Mouse (Mus musculus) kidney, embryonic 15.5 days (tissue): ENCODE measurements around the gene Mmp23. TPM values are rescaled to one million over a fixed set of nuclear protein-coding genes. Genes with fewer than 3 reads are reported as not detected.
"Not testable (repeated sequence)": the region's sequence is repeated elsewhere in the genome, so short reads cannot be mapped to it uniquely, and the experiment has no call there.

Source experiments
- ATAC-seq: fragments of 200-750 bp; cut with Nextera tagmentation; replicated peaks from 2 replicates; pipeline ENCODE4 v1.8.0; 2017; ENCODE audit warnings: moderate TSS enrichment; ENCODE audit not compliant: low FRiP score
- H3K27ac ChIP-seq: fragments of 300-500 bp; sonication (generic); 2 replicates; pipeline ENCODE4 v1.5.1; 2015; ENCODE audit warnings: mild to moderate bottlenecking, inconsistent platforms
- H3K27me3 ChIP-seq: fragments of 300-500 bp; sonication (generic); 2 replicates; pipeline ENCODE4 v1.6.1; 2015; ENCODE audit warnings: inconsistent platforms
- H3K36me3 ChIP-seq: fragments of 300-500 bp; sonication (generic); 2 replicates; pipeline ENCODE4 v1.6.1; 2015; ENCODE audit warnings: inconsistent platforms
- H3K4me1 ChIP-seq: fragments of 300-500 bp; sonication (generic); 2 replicates; pipeline ENCODE4 v1.6.1; 2015; ENCODE audit warnings: inconsistent platforms
- H3K4me2 ChIP-seq: fragments of 300-500 bp; sonication (generic); 2 replicates; pipeline ENCODE4 v1.6.1; 2015; ENCODE audit warnings: moderate library complexity, mild to moderate bottlenecking, inconsistent platforms
- H3K4me3 ChIP-seq: fragments of 300-500 bp; sonication (generic); replicated peaks from 2 replicates; pipeline ENCODE4 v1.5.1; 2015; ENCODE audit warnings: mild to moderate bottlenecking, inconsistent platforms
- H3K9ac ChIP-seq: fragments of 300-500 bp; sonication (generic); 2 replicates; pipeline ENCODE4 v1.6.1; 2015; ENCODE audit warnings: mild to moderate bottlenecking, inconsistent platforms
- H3K9me3 ChIP-seq: fragments of 300-500 bp; sonication (generic); replicated peaks from 2 replicates; pipeline ENCODE4 v1.6.1; 2016; ENCODE audit warnings: inconsistent platforms
- WGBS: fragments of 180-500 bp; shearing (Covaris S2); methylation state at CpG from one replicate; pipeline ENCODE4 v1.1.7; 2015; ENCODE audit warnings: mixed read lengths; 5-methylcytosine and 5-hydroxymethylcytosine counted together
- polyA plus RNA-seq: library from polyadenylated mRNA; unstranded; fragments of >200 nt; fragmentation: Nextera tagmentation; extraction: Ambion mirVana; gene quantifications from 2 replicates; pipeline ENCODE4 v1.2.1, GENCODE M21; 2015

Mmp23 gene
- 51.7 and 68.7 TPM in 2 replicates for polyA plus RNA-seq

GRCm38 (mm10) chr4:155653086-155653450, at the start of gene Mmp23:
TSS of gene Mmp23 (minus strand) at chr4:155653384.
- peaks cover 51% of the 10 kb centered on the region for H3K27me3 ChIP-seq
- no peaks in the 10 kb centered on the region for H3K9me3 ChIP-seq
- H3K27ac ChIP-seq, result peak within 1 kb of the TSS; percentile 85
- peak within 1 kb of the TSS; percentile 83 for H3K4me2 ChIP-seq
- peaks cover 52% of the 10 kb centered on the region for H3K36me3 ChIP-seq
- 1% methylated on average over 33 of the region's 33 CpGs for WGBS
- H3K4me1 ChIP-seq, result peaks cover 49% of the 10 kb centered on the region
- ATAC-seq, result peak; percentile 69
- peak within 1 kb of the TSS; percentile 59 for H3K9ac ChIP-seq
- H3K4me3 ChIP-seq, result peak within 1 kb of the TSS; percentile 53

GRCm38 (mm10) chr4:155700425-155700824, 47.2 kb upstream of the Mmp23 start:
- Histone ChIP-seq H3K27me3 (peaks cover 4% of the 10 kb centered on the region; the same call in 1 of the 2 replicates), H3K4me1 (peaks cover 18% of the 10 kb centered on the region), H3K4me3 (no peak overlapping the region), H3K36me3 (no peaks in the 10 kb centered on the region), H3K4me2 (no peak overlapping the region), H3K27ac (no peak overlapping the region), H3K9ac (no peak overlapping the region), H3K9me3 (no peaks in the 10 kb centered on the region)
- no peak for ATAC-seq

GRCm38 (mm10) chr4:155696261-155697255, 43.4 kb upstream of the Mmp23 start:
- ATAC-seq, result no peak
- no peaks in the 10 kb centered on the region for H3K36me3 ChIP-seq
- peaks cover 13% of the 10 kb centered on the region for H3K27me3 ChIP-seq
- no peaks in the 10 kb centered on the region for H3K9me3 ChIP-seq
- no peak overlapping the region for H3K27ac ChIP-seq
- 73% methylated on average over 16 of the region's 16 CpGs for WGBS
- no peak overlapping the region for H3K4me3 ChIP-seq
- 0 out of 2 replicates have a peak overlapping the region, but pooled peaks have one; percentile 99 for H3K4me2 ChIP-seq
- H3K9ac ChIP-seq, result no peak overlapping the region
- H3K4me1 ChIP-seq, result peaks cover 28% of the 10 kb centered on the region

- H3K9me3 ChIP-seq, result no peaks in the 10 kb centered on the region
- H3K4me1 ChIP-seq, result peaks cover 28% of the 10 kb centered on the region
- H3K4me2 ChIP-seq, result peak overlapping the region; percentile 99
- peak overlapping the region; percentile 62 for H3K4me3 ChIP-seq
- H3K27me3 ChIP-seq, result peaks cover 13% of the 10 kb centered on the region
- WGBS, result 84% methylated on average over 4 of the region's 4 CpGs
- no peak for ATAC-seq
- no peak overlapping the region for H3K27ac ChIP-seq
- H3K36me3 ChIP-seq, result no peaks in the 10 kb centered on the region
- H3K9ac ChIP-seq, result peak overlapping the region; percentile 68; the same call in 1 of the 2 replicates
These were observed 42.4 kb upstream of the Mmp23 start for GRCm38 (mm10) chr4:155695531-155696062.

GRCm38 (mm10) chr4:155694482-155695401, 41.6 kb upstream of the Mmp23 start:
- H3K9me3 ChIP-seq, result no peaks in the 10 kb centered on the region
- ATAC-seq, result peak; percentile 64
- WGBS, result under 1% methylated on average over 88 of the region's 92 CpGs

GRCm38 (mm10) chr4:155694111-155694481, 40.9 kb upstream of the Mmp23 start, which contains the start of gene Fndc10:
TSS of gene Fndc10 (plus strand) at chr4:155694342.
- peak within 1 kb of the TSS; percentile 99 for H3K4me2 ChIP-seq
- peaks cover 13% of the 10 kb centered on the region for H3K27me3 ChIP-seq
- H3K4me3 ChIP-seq, result peak within 1 kb of the TSS; percentile 62
- WGBS, result under 1% methylated on average over 47 of the region's 47 CpGs
- peak within 1 kb of the TSS; percentile 41; the same call in 1 of the 2 replicates for H3K27ac ChIP-seq
- peak; percentile 89 for ATAC-seq
- H3K9me3 ChIP-seq, result no peaks in the 10 kb centered on the region
- H3K9ac ChIP-seq, result peak within 1 kb of the TSS; percentile 68
- no peaks in the 10 kb centered on the region for H3K36me3 ChIP-seq
- peaks cover 28% of the 10 kb centered on the region for H3K4me1 ChIP-seq

More at GRCm38 (mm10) chr4:155694482-155695401, 41.6 kb upstream of the Mmp23 start:
- H3K27me3 ChIP-seq, result peaks cover 13% of the 10 kb centered on the region
- peak overlapping the region; percentile 99 for H3K4me2 ChIP-seq
- peaks cover 28% of the 10 kb centered on the region for H3K4me1 ChIP-seq
- peak overlapping the region; percentile 62 for H3K4me3 ChIP-seq
- peak overlapping the region; percentile 68 for H3K9ac ChIP-seq
- no peaks in the 10 kb centered on the region for H3K36me3 ChIP-seq
- peak overlapping the region; percentile 41; the same call in 1 of the 2 replicates for H3K27ac ChIP-seq

- no peaks in the 10 kb centered on the region for H3K36me3 ChIP-seq
- H3K27me3 ChIP-seq, result peaks cover 13% of the 10 kb centered on the region
- no peak overlapping the region for H3K4me2 ChIP-seq
- H3K9me3 ChIP-seq, result no peaks in the 10 kb centered on the region
- peaks cover 28% of the 10 kb centered on the region for H3K4me1 ChIP-seq
- H3K27ac ChIP-seq, result no peak overlapping the region
- H3K4me3 ChIP-seq, result no peak overlapping the region
- WGBS, result 91% methylated on average over 3 of the region's 3 CpGs
- ATAC-seq, result no peak
- no peak overlapping the region for H3K9ac ChIP-seq
These were observed 39.2 kb upstream of the Mmp23 start for GRCm38 (mm10) chr4:155692421-155692820.

- 85% methylated on average over 12 of the region's 12 CpGs for WGBS
These were observed 37.6 kb upstream of the Mmp23 start for GRCm38 (mm10) chr4:155690571-155691375.

GRCm38 (mm10) chr4:155687764-155688163, 34.6 kb upstream of the Mmp23 start:
- not testable (repeated sequence) for H3K4me3 ChIP-seq, H3K27ac ChIP-seq, H3K4me1 ChIP-seq, H3K27me3 ChIP-seq, H3K9me3 ChIP-seq, H3K9ac ChIP-seq, H3K36me3 ChIP-seq, H3K4me2 ChIP-seq, ATAC-seq
- WGBS, result 75% methylated on average over 4 of the region's 4 CpGs

More at GRCm38 (mm10) chr4:155690571-155691375, 37.6 kb upstream of the Mmp23 start:
- H3K27me3 ChIP-seq, result peaks cover 12% of the 10 kb centered on the region
- no peak for ATAC-seq
- no peaks in the 10 kb centered on the region for H3K9me3 ChIP-seq
- no peak overlapping the region for H3K27ac ChIP-seq
- no peak overlapping the region for H3K9ac ChIP-seq
- H3K4me2 ChIP-seq, result no peak overlapping the region
- H3K4me1 ChIP-seq, result peaks cover 17% of the 10 kb centered on the region
- H3K36me3 ChIP-seq, result no peaks in the 10 kb centered on the region
- H3K4me3 ChIP-seq, result no peak overlapping the region

GRCm38 (mm10) chr4:155683670-155684277, 30.6 kb upstream of the Mmp23 start:
- H3K4me3 ChIP-seq, H3K4me1 ChIP-seq, H3K27ac ChIP-seq, H3K9ac ChIP-seq, H3K4me2 ChIP-seq, ATAC-seq, H3K9me3 ChIP-seq, H3K27me3 ChIP-seq, H3K36me3 ChIP-seq: not testable (repeated sequence)
- WGBS, result 88% methylated on average over 16 of the region's 19 CpGs
